Mouse (Mus musculus): ENCODE results near the gene Ino80b.

Ino80b gene

DNA sequence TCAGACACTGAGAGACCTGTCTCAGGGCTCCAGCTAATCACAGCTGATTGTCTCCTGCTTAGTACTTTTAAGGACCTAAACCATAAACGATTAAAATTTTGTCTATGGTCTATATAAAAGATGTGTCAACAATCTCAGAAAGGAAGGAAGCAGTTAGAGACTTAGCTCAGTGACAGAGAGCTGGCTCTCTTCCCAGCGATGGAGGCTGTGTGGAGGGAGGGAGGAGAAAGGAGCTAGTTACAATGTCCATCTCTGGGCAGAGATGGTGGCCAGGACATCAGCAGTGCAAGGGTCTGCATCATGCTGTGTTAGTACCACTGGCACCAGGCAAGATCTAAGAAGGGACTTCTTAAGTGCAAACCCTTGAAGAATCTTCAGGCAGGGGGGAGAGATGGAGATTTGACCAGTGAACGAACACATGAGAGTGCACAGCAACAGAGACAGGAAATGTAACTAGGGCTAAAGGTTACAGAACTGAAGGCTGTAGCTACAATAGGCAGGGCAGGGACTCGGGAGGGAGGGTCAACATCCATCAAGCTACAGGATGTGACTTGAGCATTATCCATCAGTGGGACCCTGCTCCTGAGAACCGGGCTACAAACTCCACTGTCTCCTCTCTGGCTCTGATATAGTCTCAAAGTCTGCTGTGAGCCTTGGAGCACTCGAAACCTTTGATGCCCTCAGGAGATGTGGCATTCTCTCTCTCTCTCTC lies 32.7 kb downstream of the Ino80b start:
- peak in 1 of 2 experiments; percentile 64 for DNase-seq (ENCODE audit: inconsistent age in 2 of 2, low spot score in 1 of 2)

DNA sequence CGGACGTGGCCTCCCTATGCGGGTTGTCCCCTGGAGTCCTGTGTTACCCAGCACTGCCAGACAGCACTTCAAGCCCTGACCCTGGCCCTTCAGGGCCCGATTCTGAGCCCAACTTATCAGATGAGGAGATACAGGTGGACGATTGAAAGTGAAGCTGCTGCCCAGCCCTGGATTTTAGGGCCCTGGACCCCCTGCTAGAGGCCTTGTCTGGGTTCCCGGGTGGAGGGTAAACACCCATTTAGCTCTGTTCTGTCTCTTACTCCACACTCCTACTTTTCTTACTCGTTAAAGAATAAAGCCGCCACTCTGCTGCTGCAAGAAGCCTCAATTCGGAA lies 37.3 kb downstream of the Ino80b start:
- DNase-seq (ENCODE audit: inconsistent age in 2 of 2, low spot score in 1 of 2), result no peak

DNA sequence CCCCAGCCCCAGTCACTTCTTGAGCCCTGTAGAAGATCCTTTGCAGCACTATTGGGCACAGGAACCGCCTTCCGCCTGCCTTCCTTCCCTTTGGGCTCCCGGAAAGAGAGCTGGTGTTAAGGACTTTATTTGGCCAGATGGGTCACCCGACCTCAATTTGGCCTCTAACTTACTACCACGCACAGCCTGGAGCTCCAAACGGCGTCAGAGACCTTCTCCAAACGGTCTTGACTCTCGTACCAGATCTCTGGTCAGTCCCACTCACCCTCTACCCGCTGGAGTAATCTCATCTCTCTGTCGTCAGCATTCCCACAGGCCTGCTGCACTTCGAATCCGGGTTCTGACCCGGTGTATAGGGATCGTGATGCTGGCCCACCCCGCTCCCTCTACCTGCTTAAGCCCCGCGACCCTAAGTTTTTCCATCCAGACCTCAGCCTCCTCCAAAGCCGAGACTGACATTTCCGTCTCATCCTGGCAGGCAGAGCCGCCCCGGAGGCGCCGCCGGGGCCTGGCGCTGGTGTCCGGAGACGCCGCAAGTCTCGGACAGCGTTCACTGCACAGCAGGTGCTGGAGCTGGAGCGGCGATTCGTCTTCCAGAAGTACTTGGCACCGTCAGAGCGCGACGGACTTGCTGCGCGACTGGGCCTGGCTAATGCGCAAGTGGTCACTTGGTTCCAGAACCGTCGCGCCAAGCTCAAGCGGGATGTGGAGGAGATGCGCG lies 37.9 kb downstream of the Ino80b start:
- DNase-seq (ENCODE audit: inconsistent age in 2 of 2, low spot score in 1 of 2), result peak; percentile 78 to 91

DNA sequence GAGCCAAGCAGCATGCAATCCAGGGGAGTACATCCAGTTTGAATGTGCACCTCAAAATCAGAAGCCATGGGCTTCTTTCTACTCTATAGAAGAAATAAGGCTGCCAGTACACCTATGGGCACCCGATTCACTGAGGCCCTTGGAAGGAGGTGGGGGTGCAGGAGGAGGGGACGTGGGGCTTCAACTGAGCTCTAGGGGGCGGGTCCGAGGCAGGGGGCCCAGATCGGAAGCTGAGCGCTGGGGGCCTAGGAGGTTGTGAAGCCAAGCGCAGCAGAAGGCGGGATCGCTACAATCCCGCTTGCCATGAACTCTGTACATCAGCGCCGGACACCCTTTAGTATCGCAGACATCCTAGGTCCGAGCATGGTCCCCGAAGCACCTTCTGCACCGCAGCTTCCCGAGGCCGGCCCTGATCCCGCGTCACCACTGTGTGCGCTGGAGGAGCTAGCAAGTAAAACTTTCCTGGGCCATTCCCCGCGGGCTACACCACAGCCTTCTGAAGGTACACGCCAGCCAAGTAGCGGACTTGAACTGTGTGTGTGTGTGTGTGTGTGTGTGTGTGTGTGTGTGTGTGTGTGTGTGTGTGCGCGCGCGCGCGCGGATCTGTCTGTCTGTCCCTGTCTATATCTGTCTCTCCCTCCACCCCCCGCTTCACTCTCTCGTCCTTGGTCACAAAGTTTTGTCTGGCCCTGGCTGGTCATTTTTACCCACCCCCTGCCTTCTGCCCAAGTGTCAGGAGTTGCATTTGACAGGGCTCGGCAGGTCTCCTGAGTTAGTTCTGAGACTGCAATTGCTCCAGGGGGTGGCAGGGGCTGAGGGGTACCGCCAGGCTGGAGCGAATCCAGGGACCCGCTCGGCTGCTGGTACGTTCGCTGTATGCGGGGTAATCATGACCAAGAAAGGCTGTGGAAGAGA lies 38.9 kb downstream of the Ino80b start, which contains the start of gene Lbx2:
Gene Lbx2 (plus strand): TSS at position 247 of the 915 bp plus-strand sequence.
- DNase-seq (ENCODE audit: inconsistent age in 2 of 2, low spot score in 1 of 2), result peak; percentile 70 to 87

DNA sequence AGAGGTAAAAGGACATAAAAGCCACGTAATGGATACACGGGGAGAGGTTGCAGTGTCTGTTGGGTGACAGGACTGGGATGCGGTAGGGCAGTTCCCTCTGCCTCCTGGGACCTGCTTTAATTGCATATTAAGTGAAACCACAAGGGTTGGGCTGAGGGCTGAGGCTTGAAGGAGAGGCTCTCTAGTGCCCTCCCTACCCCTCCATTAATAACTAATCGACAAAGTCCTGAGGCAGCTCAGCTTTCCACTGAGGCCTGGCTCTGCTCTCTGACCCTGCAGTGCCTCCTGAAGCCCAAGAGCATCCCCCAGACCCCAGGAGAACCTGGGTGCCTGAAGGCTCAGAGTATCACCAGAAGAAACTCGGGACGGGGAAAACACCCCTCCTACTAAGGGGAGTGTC lies 40.8 kb downstream of the Ino80b start:
- DNase-seq (ENCODE audit: inconsistent age in 2 of 2, low spot score in 1 of 2), result peak in 1 of 2 experiments; percentile 32

DNA sequence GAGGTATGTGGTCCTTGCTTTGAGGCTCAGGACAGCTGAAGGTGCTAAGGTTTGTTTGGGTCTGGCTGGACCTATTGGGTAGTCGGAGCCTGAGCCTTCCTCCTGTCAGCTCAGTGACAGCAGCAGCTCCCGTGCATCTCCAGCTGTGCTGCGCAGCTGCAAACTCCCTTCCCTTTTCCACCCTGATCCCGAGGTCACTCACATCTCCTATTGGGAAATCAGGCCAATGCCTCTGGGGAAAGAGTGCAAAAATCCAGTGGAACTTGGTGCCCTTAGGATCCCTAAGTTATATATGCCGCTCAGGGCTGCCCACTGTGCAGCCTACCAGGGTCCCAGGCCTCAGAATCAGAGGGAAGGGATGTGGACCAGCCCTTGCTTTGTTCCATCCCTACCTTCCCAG lies 41.7 kb downstream of the Ino80b start:
- DNase-seq (ENCODE audit: inconsistent age in 2 of 2, low spot score in 1 of 2), result peak in 1 of 2 experiments; percentile 38

DNA sequence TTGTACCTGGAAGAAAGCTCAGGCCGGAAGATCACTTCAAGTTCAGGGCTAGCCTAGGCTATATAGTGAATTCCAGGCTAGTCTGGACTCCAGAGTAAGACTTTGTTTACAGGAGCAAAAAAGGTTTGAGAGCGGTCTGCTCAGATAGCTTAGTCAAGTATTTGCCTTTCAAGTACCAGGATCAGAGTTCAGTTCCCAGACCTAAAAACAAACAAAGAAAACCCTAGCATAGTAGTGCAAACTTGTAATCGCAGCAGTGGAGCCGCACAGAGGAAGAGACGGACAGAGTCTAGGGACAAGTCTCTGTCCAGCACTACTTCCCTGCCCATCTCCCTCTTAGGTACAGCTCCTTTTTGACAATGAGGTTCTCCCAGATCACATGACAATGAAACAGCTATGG lies 45.0 kb downstream of the Ino80b start:
- peak in 1 of 2 experiments; percentile 31 for DNase-seq (ENCODE audit: inconsistent age in 2 of 2, low spot score in 1 of 2)

DNA sequence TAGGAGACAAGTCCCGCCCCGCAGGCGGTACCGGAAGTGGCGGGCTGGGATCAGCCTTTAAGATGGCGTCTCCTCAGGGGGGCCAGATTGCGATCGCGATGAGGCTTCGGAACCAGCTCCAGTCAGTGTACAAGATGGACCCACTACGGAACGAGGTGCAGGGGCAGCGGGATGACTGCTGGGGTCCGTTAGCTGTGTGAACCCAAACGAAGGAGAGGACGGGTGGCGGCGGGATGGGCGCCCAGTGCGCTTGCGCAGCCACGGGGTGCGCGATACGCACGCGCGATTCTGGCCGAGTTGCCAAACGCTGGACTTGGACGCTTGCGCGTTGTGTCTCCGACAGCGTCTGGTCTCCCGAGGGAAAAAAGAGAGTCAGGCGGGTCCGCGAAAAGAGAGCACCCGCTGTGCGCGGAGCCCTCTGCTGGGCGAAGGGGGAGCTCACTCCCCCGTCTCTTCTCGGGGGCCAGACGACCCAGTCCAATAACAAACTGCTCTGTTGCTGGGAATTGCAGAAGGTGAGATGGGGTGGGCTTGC lies 46.8 kb downstream of the Ino80b start:
- peak; percentile 99 to 100 for DNase-seq (ENCODE audit: inconsistent age in 2 of 2, low spot score in 1 of 2)

DNA sequence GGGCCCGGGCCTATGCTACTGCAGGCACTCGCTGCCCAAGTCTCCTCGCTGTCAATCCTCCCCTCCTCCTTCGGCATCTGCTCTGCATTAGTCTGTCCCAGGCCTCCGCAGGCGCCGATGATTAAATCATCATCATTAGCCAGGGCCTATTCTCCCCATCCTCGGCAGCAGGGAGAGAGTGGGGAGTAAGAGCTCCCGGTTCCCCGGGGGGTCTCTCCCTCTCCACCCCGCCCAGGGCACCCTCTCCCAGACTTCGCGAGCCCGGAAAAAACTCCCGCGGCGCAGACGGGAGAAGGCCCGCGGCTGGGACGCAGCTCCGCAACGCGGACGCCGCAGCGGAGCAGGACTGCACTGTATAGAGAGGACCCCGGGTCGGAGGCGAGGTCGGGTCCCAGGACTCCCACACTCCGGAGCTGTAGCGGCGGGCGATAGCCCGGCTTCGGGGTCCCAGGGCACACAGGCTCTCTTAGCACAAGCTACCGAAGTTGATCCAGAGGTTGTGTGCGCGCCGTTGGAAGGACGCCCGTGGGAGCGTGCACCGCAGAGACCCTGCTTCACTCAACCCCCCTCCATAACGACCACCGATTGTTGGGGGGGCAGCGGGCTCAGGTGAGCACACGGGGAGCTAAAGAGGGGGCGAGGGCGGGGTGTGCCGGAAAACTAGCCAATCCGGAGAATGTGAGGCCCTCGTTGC lies 47.5 kb downstream of the Ino80b start, which contains the start of gene Pcgf1:
Gene Pcgf1 (plus strand): TSS at position 240 of the 694 bp plus-strand sequence.
- DNase-seq (ENCODE audit: inconsistent age in 2 of 2, low spot score in 1 of 2), result no peak

DNA sequence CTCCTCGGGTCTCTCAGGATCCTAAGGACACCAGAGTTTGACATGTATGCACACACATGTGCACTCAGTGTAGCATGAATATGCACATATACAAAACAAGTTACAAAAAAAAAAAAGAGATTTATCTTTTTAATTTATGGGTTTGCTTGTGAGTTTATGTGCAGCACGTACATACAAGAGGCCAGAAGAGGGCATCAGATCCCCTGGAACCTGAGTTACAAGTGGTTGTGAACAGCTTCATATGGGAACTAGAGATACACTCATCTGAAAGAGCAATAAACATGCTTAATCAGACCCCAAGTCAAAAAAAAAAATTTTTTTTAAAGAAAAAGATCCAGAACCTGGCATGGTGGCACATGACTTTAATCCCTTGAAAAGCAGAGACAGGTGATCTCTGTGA lies 50.3 kb downstream of the Ino80b start:
- DNase-seq (ENCODE audit: inconsistent age in 2 of 2, low spot score in 1 of 2), result peak in 1 of 2 experiments; percentile 65
